Mouse (Mus musculus) forebrain, embryonic 16.5 days (tissue): ENCODE results near the gene Speer4a. TPM values are rescaled to one million over a fixed set of nuclear protein-coding genes. Genes with fewer than 3 reads are reported as not detected.
A peak's percentile ranks its signal among the peaks of the same experiment; 100 is the strongest.
"Not testable (repeated sequence)": the region's sequence is repeated elsewhere in the genome, so short reads cannot be mapped to it uniquely, and the experiment has no call there.

Source experiments
- ATAC-seq: fragments of 200-750 bp; cut with Nextera tagmentation; 2 replicates; pipeline ENCODE4 v1.8.0; 2017; ENCODE audit warnings: mild to moderate bottlenecking, moderate library complexity
- H3K27ac ChIP-seq: fragments of 300-500 bp; sonication (generic); 2 replicates; pipeline ENCODE4 v1.5.1; 2014; ENCODE audit warnings: low read length, control low read depth
- H3K27me3 ChIP-seq: fragments of 300-500 bp; sonication (generic); replicated peaks from 2 replicates; pipeline ENCODE4 v1.6.1; 2014; ENCODE audit warnings: low read length; ENCODE audit not compliant: control insufficient read depth, insufficient read depth
- H3K36me3 ChIP-seq: fragments of 300-500 bp; sonication (generic); 2 replicates; pipeline ENCODE4 v1.6.1; 2014; ENCODE audit not compliant: control insufficient read depth, insufficient read depth
- H3K4me1 ChIP-seq: fragments of 300-500 bp; sonication (generic); replicated peaks from 2 replicates; pipeline ENCODE4 v1.6.1; 2014; ENCODE audit warnings: low read length; ENCODE audit not compliant: control insufficient read depth, insufficient read depth
- H3K4me2 ChIP-seq: fragments of 300-500 bp; sonication (generic); 2 replicates; pipeline ENCODE4 v1.6.1; 2014; ENCODE audit warnings: mild to moderate bottlenecking, low read length, control low read depth
- H3K4me3 ChIP-seq: fragments of 300-500 bp; sonication (generic); replicated peaks from 2 replicates; pipeline ENCODE4 v1.5.1; 2014; ENCODE audit warnings: mild to moderate bottlenecking, low read length, control low read depth
- H3K9ac ChIP-seq: fragments of 300-500 bp; sonication (generic); replicated peaks from 2 replicates; pipeline ENCODE4 v1.6.1; 2014; ENCODE audit warnings: low read depth, low read length, control low read depth
- H3K9me3 ChIP-seq: fragments of 300-500 bp; sonication (generic); 2 replicates; pipeline ENCODE4 v1.6.1; 2016; ENCODE audit warnings: low read length; ENCODE audit not compliant: control insufficient read depth
- WGBS: fragments of 180-500 bp; shearing (Covaris S2); extraction: QIAGEN DNeasy Blood & Tissue Kit; methylation state at CpG from one replicate; pipeline ENCODE4 v1.1.7; 2014; 5-methylcytosine and 5-hydroxymethylcytosine counted together
- polyA plus RNA-seq: library from polyadenylated mRNA; unstranded; fragments of >200 nt; fragmentation: Nextera tagmentation; extraction: Ambion mirVana; gene quantifications from 2 replicates; pipeline ENCODE4 v1.2.1, GENCODE M21; 2015

The Speer4a gene
- polyA plus RNA-seq: 0.19 TPM in 1 of 2 replicates, not detected in the other

GRCm38 (mm10) chr5:26039458-26039857 lies at the start of gene Speer4a:
Gene Speer4a, minus strand, starts transcription at chr5:26039558.
- H3K9me3 ChIP-seq, H3K36me3 ChIP-seq, H3K4me2 ChIP-seq, ATAC-seq, H3K9ac ChIP-seq, H3K4me3 ChIP-seq, H3K27me3 ChIP-seq, H3K4me1 ChIP-seq, H3K27ac ChIP-seq: not testable (repeated sequence)
- WGBS: 78% methylated on average over 2 of the region's 2 CpGs

- ATAC-seq, H3K4me2 ChIP-seq, H3K4me3 ChIP-seq, H3K4me1 ChIP-seq, H3K9me3 ChIP-seq, H3K36me3 ChIP-seq, H3K27me3 ChIP-seq, H3K27ac ChIP-seq, H3K9ac ChIP-seq: not testable (repeated sequence)
Observed at GRCm38 (mm10) chr5:26079023-26079422, 39.7 kb upstream of the Speer4a start.

GRCm38 (mm10) chr5:26070716-26071115 lies 31.4 kb upstream of the Speer4a start:
- H3K27me3 ChIP-seq: no peaks in the 10 kb centered on the region
- H3K36me3 ChIP-seq: no peaks in the 10 kb centered on the region
- no peak overlapping the region for H3K4me2 ChIP-seq
- H3K27ac ChIP-seq: no peak overlapping the region
- H3K4me1 ChIP-seq: no peaks in the 10 kb centered on the region
- H3K9ac ChIP-seq: no peak overlapping the region
- no peak overlapping the region for H3K4me3 ChIP-seq
- ATAC-seq: no peak
- WGBS: 89% methylated on average over 24 of the region's 24 CpGs
- no peaks in the 10 kb centered on the region for H3K9me3 ChIP-seq

- H3K4me1 ChIP-seq, H3K36me3 ChIP-seq, ATAC-seq, H3K9ac ChIP-seq, H3K9me3 ChIP-seq, H3K27me3 ChIP-seq, H3K4me3 ChIP-seq, H3K27ac ChIP-seq, H3K4me2 ChIP-seq: not testable (repeated sequence)
- WGBS: no CpG with 5 or more reads among the region's 2 CpGs
Observed at GRCm38 (mm10) chr5:26058481-26058880, 19.1 kb upstream of the Speer4a start, which contains the start of gene Gm7347. Gene Gm7347, minus strand, starts transcription at chr5:26058581.

GRCm38 (mm10) chr5:26022816-26023215 lies 16.5 kb downstream of the Speer4a start, which contains the start of gene Gm5862:
Gene Gm5862, minus strand, starts transcription at chr5:26022916.
- H3K9me3 ChIP-seq, H3K4me3 ChIP-seq: not testable (repeated sequence)
- WGBS: no CpG with 5 or more reads among the region's 3 CpGs

GRCm38 (mm10) chr5:26007697-26008096 lies 31.7 kb downstream of the Speer4a start:
- ATAC-seq, H3K4me3 ChIP-seq: not testable (repeated sequence)

More at GRCm38 (mm10) chr5:26022816-26023215, 16.5 kb downstream of the Speer4a start, which contains the start of gene Gm5862:
- not testable (repeated sequence) for H3K27me3 ChIP-seq, H3K27ac ChIP-seq, ATAC-seq, H3K36me3 ChIP-seq, H3K4me2 ChIP-seq, H3K9ac ChIP-seq, H3K4me1 ChIP-seq

GRCm38 (mm10) chr5:26006937-26007695 lies 32.2 kb downstream of the Speer4a start:
- H3K27ac ChIP-seq, H3K27me3 ChIP-seq, H3K9me3 ChIP-seq, H3K36me3 ChIP-seq, H3K4me1 ChIP-seq: not testable (repeated sequence)
- peak overlapping the region; percentile 27 for H3K9ac ChIP-seq
- H3K4me2 ChIP-seq: peak overlapping the region; percentile 56
- H3K4me3 ChIP-seq: peak overlapping the region; percentile 39
- ATAC-seq: peak; percentile 90
- WGBS: 17% methylated on average over 41 of the region's 45 CpGs

More at GRCm38 (mm10) chr5:26007697-26008096, 31.7 kb downstream of the Speer4a start:
- H3K27ac ChIP-seq, H3K9me3 ChIP-seq, H3K4me2 ChIP-seq, H3K27me3 ChIP-seq, H3K9ac ChIP-seq, H3K36me3 ChIP-seq, H3K4me1 ChIP-seq: not testable (repeated sequence)
- 69% methylated on average over 6 of the region's 7 CpGs for WGBS

- ATAC-seq, H3K4me3 ChIP-seq, H3K36me3 ChIP-seq, H3K27me3 ChIP-seq, H3K4me2 ChIP-seq, H3K9ac ChIP-seq, H3K4me1 ChIP-seq, H3K27ac ChIP-seq, H3K9me3 ChIP-seq: not testable (repeated sequence)
- WGBS: 100% methylated on average over 1 of the region's 2 CpGs
Observed at GRCm38 (mm10) chr5:26004698-26005097, 34.7 kb downstream of the Speer4a start, which contains the start of gene Gm1979. Gene Gm1979, minus strand, starts transcription at chr5:26004798.

GRCm38 (mm10) chr5:25988550-25988949 lies 50.8 kb downstream of the Speer4a start, which contains the start of gene Gm21698:
Gene Gm21698, minus strand, starts transcription at chr5:25988650.
- ATAC-seq: not testable (repeated sequence)
- WGBS: no CpG with 5 or more reads among the region's 3 CpGs

More at GRCm38 (mm10) chr5:25988550-25988949, 50.8 kb downstream of the Speer4a start, which contains the start of gene Gm21698:
- not testable (repeated sequence) for H3K4me3 ChIP-seq, H3K4me1 ChIP-seq, H3K27me3 ChIP-seq, H3K27ac ChIP-seq, H3K9me3 ChIP-seq, H3K9ac ChIP-seq, H3K36me3 ChIP-seq, H3K4me2 ChIP-seq
